Mouse (Mus musculus): ENCODE results near the gene Olfr181. TPM values are rescaled to one million over a fixed set of nuclear protein-coding genes. Genes with fewer than 3 reads are reported as not detected.

The Olfr181 gene
- 0.27 TPM for polyA plus RNA-seq (2017; shearing (Covaris generic))

DNA sequence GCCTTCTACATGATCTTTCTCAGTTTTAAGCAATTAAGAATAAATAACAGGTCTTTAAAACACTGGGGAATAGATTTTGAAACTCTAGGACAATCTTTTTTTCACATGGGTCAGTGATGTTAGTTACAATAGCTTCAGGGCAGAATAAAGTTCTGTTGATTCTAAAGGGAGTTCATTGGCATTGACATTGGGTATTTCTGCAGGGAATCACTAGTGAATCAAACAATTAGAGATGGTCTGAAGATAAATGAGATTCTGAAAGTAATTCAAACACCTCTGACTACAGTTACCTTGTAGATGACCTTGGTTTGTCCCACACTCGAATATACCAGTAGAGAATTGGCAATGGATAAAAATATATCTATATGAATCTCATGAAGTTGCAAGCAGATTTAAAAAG lies at the start of gene Olfr181:
Olfr181 (minus strand) TSS at position 101 of the 400 bp plus-strand sequence.

DNA sequence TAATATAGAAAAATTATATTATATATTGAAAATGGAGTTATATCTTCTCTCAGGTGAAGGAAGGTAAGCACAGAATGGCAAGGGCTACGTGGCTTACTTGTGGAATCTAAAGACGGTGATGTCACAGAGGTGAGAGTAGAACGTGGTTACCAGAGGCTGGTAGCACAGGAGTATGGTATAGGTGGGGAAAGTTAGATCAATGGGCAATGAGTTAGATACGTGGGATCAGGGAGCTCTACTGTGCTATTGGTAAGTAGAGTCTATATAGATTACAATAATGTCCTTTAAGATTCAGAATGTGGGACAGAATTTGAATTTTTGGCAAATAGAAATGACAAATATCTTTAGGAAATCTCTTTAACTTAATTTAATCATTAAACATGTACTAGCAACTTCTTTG lies 737 bp upstream of the Olfr181 start, which contains the start of gene Olfr180:
Olfr180 (minus strand) TSS at position 101 of the 400 bp plus-strand sequence.

DNA sequence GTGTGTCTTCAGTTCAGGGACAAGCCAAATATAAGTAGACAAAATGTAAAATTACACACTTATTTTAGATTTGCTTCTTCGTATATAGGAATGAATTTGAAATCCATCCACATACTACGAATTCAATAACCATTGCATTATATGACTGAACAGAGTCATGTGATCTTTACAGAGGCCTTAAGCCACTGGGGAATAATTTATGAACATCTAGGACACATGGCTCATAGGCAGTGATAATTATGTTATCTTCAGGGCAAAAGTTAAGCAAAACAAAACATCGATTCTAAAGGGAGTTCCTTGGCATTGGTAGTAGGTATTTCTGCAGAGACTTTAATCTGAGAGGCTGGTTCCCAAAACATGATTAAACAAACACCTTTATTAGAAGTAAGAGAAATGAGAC lies 36.6 kb downstream of the Olfr181 start, which contains the start of gene Olfr178:
Olfr178 (minus strand) TSS at position 101 of the 400 bp plus-strand sequence.

Other genes with a start within 250 kb of the Olfr181 start
- gene Gpr15, start 209.7 kb downstream of the Olfr181 start, polyA plus RNA-seq (2017; shearing (Covaris generic)), result 16.7 TPM
- gene Cldnd1, start 200.8 kb downstream of the Olfr181 start, polyA plus RNA-seq (2017; shearing (Covaris generic)), result 115 TPM
- 0.16 TPM for gene Olfr172, start 165.6 kb downstream of the Olfr181 start, polyA plus RNA-seq (2017; shearing (Covaris generic))
- gene Olfr173, start 128.5 kb downstream of the Olfr181 start, polyA plus RNA-seq (2017; shearing (Covaris generic)), result 1.5 TPM
- not detected for gene Olfr175-ps1, start 102.0 kb downstream of the Olfr181 start, polyA plus RNA-seq (2017; shearing (Covaris generic))
- not detected for gene Olfr177, start 54.0 kb downstream of the Olfr181 start, polyA plus RNA-seq (2017; shearing (Covaris generic))
- gene Olfr178, start 36.7 kb downstream of the Olfr181 start, polyA plus RNA-seq (2017; shearing (Covaris generic)), result not detected
- gene Olfr180, start 637 bp upstream of the Olfr181 start, polyA plus RNA-seq (2017; shearing (Covaris generic)), result not detected
- gene Olfr183, start 66.6 kb upstream of the Olfr181 start, polyA plus RNA-seq (2017; shearing (Covaris generic)), result not detected
- gene Olfr186, start 101.5 kb upstream of the Olfr181 start, polyA plus RNA-seq (2017; shearing (Covaris generic)), result 0.12 TPM
- not detected for gene Olfr187, start 111.0 kb upstream of the Olfr181 start, polyA plus RNA-seq (2017; shearing (Covaris generic))
- not detected for gene Olfr190, start 149.2 kb upstream of the Olfr181 start, polyA plus RNA-seq (2017; shearing (Covaris generic))
- gene Olfr191, start 161.1 kb upstream of the Olfr181 start, polyA plus RNA-seq (2017; shearing (Covaris generic)), result not detected
- not detected for gene Olfr193, start 183.1 kb upstream of the Olfr181 start, polyA plus RNA-seq (2017; shearing (Covaris generic))
- gene Olfr194, start 192.3 kb upstream of the Olfr181 start, polyA plus RNA-seq (2017; shearing (Covaris generic)), result not detected
- gene Olfr195, start 218.3 kb upstream of the Olfr181 start, polyA plus RNA-seq (2017; shearing (Covaris generic)), result not detected
- not detected for gene Olfr196, start 241.7 kb upstream of the Olfr181 start, polyA plus RNA-seq (2017; shearing (Covaris generic))

Data from CD4-positive, CD25-positive, alpha-beta regulatory T cell, adult 9 weeks (primary cell).